Mouse (Mus musculus): ENCODE measurements around the gene Zfp141.

The Zfp141 gene

GRCm38 (mm10) chr7:42505588-42505987 is at the start of gene Zfp141:
Gene Zfp141, minus strand, starts transcription at chr7:42505740.
- DNase-seq, result peak; percentile 39

- DNase-seq, result no peak
These were observed 46.2 kb upstream of the Zfp141 start for GRCm38 (mm10) chr7:42551766-42552165.

GRCm38 (mm10) chr7:42505186-42505585 is 354 bp downstream of the Zfp141 start:
- no peak for DNase-seq

DNA sequence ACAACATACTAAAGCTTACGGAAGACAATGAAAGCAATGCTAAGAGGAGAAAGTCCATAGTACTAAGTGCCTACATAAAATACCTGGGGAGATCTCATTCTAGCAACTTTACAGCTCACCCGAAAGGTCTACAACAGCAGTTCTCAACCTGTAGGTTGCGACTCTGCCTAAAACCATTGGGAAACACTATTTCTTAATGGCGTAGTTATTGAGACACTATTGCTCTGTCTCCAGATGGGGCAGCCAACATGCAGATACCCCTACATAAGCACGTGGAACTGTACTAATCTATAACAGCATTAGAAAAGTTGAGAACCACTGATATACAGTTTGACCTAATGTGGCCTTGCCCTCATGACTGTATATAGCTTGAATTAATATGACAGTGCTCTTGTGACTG is 7.3 kb downstream of the Zfp141 start:
- no peak for DNase-seq

DNA sequence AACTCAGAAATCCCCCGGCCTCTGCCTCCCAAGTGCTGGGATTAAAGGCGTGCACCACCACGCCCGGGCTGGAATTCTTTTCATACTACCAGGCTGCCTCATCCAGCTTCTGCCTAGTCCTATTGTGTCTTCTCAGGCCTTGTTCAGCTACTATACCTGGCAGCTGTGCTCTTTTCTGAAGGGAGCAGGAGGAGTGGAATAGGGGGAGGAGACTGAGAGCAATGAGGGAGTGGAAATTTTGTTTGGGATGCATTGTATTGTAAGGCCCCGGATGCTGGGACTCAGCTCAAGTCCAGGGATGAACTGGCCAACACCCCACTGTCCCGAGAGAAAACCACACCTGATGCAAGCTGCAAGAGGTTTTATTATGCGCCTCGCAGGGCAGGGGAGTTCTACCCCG is 8.2 kb downstream of the Zfp141 start:
- no peak for DNase-seq

- DNase-seq, result no peak
These were observed 9.3 kb downstream of the Zfp141 start for GRCm38 (mm10) chr7:42496202-42496601.

DNA sequence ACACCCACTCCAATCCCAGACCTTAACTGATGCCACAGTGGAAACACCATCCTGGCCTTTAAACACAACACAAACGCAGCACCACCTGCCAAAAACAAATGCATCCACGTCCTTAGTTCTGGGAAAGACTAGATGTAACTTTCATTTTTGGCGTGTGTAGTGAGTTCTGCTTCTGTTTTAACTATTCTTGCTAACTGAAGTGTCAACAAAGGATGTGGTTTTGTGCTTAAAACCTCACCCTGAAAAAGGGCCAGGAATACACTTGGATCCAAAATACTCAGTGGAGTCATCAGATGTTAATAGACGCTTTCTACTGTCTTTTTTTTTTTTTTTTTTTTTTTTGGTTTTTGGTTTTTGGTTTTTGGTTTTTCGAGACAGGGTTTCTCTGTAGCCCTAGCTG is 14.7 kb downstream of the Zfp141 start:
- no peak for DNase-seq

DNA sequence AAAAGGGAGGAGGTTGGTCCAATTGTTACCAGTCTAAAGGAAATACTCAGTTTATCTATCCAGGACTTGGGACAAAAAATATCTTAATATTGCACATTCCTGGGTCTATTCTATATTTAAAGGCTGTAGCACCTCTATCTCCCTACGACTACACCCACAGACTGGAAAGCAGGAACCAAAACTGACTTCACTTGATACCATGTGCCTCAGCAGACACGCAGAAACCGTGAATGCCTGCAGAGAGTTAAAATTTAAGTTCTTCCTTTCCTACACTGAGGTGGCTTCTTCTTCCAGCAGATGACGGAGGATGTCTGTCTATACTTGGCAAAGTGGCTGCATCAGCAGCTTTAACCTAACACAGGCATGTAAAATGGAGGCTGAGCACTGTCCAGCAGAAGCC is 15.2 kb downstream of the Zfp141 start:
- DNase-seq, result no peak

GRCm38 (mm10) chr7:42454640-42455039 is 50.9 kb downstream of the Zfp141 start:
- DNase-seq, result no peak

GRCm38 (mm10) chr7:42450618-42451017 is 54.9 kb downstream of the Zfp141 start:
- DNase-seq, result no peak

DNA sequence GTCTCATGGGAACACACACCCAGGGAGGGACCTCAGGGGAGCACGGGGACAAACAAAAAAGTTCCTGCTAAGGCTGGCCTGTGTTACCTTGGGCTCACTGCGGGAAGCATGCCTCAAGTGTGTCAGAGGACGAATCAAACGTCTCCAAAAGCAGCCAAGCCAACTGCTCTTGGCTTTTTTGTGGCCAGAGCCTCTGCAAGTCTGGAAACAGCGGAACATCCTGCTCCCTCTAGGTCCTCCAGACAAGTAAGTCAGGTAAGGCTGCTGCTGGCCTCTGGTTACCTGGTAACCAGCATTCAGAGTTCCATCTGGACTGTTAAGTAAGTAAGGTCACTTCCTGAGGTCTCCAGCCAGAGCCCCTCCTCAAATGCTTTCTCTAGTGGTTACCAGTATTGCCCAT is 57.7 kb downstream of the Zfp141 start, which contains the start of gene 4933421I07Rik:
Gene 4933421I07Rik, minus strand, starts transcription at position 271 of the 400 bp plus-strand sequence.
- DNase-seq, result no peak

DNA sequence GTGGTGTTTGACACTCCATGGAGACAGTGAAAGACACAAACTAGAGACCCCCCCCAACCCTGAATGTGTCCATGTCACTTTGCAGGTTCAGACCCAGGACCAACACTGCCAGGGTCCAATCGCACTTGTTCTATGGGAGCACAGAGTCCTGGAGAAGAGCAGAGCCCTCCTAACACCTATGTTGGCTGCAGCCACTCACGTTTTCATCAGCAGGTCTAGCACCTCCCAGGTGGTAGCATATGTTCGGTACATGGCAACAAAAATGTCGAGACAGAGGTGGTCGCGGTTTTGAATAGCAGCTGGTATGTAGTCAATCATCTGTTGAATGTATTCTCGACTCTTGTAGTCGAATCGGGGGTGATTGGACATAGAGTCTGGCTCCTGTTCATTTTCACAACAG is 58.2 kb downstream of the Zfp141 start:
- no peak for DNase-seq
